13 mouse cellular contexts compared by ENCODE assay signal in genomic region chr2:65563898-65564297, GRCm38 (mm10). TPM values are rescaled to one million over a fixed set of nuclear protein-coding genes. Genes with fewer than 3 reads are reported as not detected.
DNase-seq lines count a peak whose midpoint lies in the region; ATAC-seq and TF ChIP-seq lines count a peak whose summit lies in the region.
"Had no signal": no experiment of that assay in that cellular context is flagged by ENCODE, and none has a peak within 500 bp of the region (broad histone marks: within the 10 kb centered on the region; RNA-seq: fewer than 3 reads in every experiment).

No protein-coding gene starts in this region.

- peak overlapping the region; percentile 57 for H3K4me2 ChIP-seq in forebrain, postnatal 0 days (ENCODE audit: low read depth)
- peak overlapping the region; percentile 68 for H3K4me2 ChIP-seq in midbrain, embryonic 14.5 days (ENCODE audit: low read length)
- H3K4me2 ChIP-seq: limb, embryonic 15.5 days; stomach, embryonic 15.5 days had no signal

- no peak overlapping the region for H3K4me3 ChIP-seq in forebrain, postnatal 0 days (ENCODE audit: low read depth, low read length)
- H3K4me3 ChIP-seq in midbrain, embryonic 14.5 days (replicated peaks; ENCODE audit: low read depth, low read length): peak overlapping the region; percentile 54
- H3K4me3 ChIP-seq: limb, embryonic 15.5 days; stomach, embryonic 15.5 days had no signal

- H3K4me1 ChIP-seq in forebrain, postnatal 0 days (ENCODE audit: insufficient read depth): peaks cover 18% of the 10 kb centered on the region; the same call in 1 of the 2 replicates
- peaks cover 26% of the 10 kb centered on the region for H3K4me1 ChIP-seq in midbrain, embryonic 14.5 days (ENCODE audit: control insufficient read depth, insufficient read depth, low read length)
- H3K4me1 ChIP-seq: limb, embryonic 15.5 days; stomach, embryonic 15.5 days had no signal

- intact Hi-C loops in left cerebral cortex, postnatal 14 days (cut with DNase I): no loop called here

- no peak overlapping the region for H3K27ac ChIP-seq in forebrain, postnatal 0 days (ENCODE audit: low read depth, low read length)
- H3K27ac ChIP-seq in midbrain, embryonic 14.5 days (replicated peaks; ENCODE audit: low read depth, low read length): no peak overlapping the region
- H3K27ac ChIP-seq: limb, embryonic 15.5 days; stomach, embryonic 15.5 days had no signal

- H3K9ac ChIP-seq in forebrain, postnatal 0 days: no peak overlapping the region
- no peak overlapping the region; the same call in 1 of the 2 replicates for H3K9ac ChIP-seq in midbrain, embryonic 14.5 days (replicated peaks; ENCODE audit: low read length)
- H3K9ac ChIP-seq: limb, embryonic 15.5 days; stomach, embryonic 15.5 days had no signal

- no peak for TF ChIP-seq CTCF in brain, embryonic 14.5 days (IDR thresholded peaks at IDR 0.05; ENCODE audit: borderline replicate concordance, extremely low read depth, insufficient read depth, insufficient read length)
- TF ChIP-seq CTCF in forebrain, postnatal 0 days (IDR thresholded peaks at IDR 0.05; ENCODE audit: low read depth): no peak

- H3K27me3 ChIP-seq in forebrain, postnatal 0 days (ENCODE audit: insufficient read depth, low read length): no peaks in the 10 kb centered on the region
- no peaks in the 10 kb centered on the region for H3K27me3 ChIP-seq in midbrain, embryonic 14.5 days (ENCODE audit: control insufficient read depth, insufficient read depth, low read length)
- H3K27me3 ChIP-seq: limb, embryonic 15.5 days; stomach, embryonic 15.5 days had no signal

- no peak for ATAC-seq in cerebellum, adult (ENCODE audit: insufficient number of reproducible peaks, low FRiP score, low TSS enrichment)
- ATAC-seq in forebrain, postnatal 0 days: no peak
- ATAC-seq in midbrain, embryonic 14.5 days (ENCODE audit: low FRiP score, low TSS enrichment): no peak
- ATAC-seq: activated CD4-positive, CD25-positive, alpha-beta regulatory T cell, adult 4 months had no signal

- peak; percentile 78 to 84 for DNase-seq in cerebellum, postnatal 10 days
- DNase-seq in brain, embryonic 14.5 days (ENCODE audit: low read depth): peak; percentile 20
- no peak for DNase-seq in forebrain, postnatal 0 days
- peak; percentile 26 for DNase-seq in midbrain, embryonic 14.5 days
- DNase-seq in heart, adult 8-10 months (ENCODE audit: low spot score): no peak
- DNase-seq in left cerebral cortex, postnatal 14 days (ENCODE audit: low spot score in 2 of 2): no peak
- DNase-seq in testis, postnatal 10 days (ENCODE audit: low spot score): no peak
- DNase-seq: kidney, adult 18-20 months; lung, postnatal 10 days had no signal

- WGBS in forebrain, postnatal 0 days: 35% methylated on average over 4 of the region's 4 CpGs
- 11% methylated on average over 4 of the region's 4 CpGs for WGBS in midbrain, embryonic 14.5 days

- H3K9me3 ChIP-seq in forebrain, postnatal 0 days (ENCODE audit: low read length): no peaks in the 10 kb centered on the region
- no peaks in the 10 kb centered on the region for H3K9me3 ChIP-seq in midbrain, embryonic 14.5 days (ENCODE audit: control insufficient read depth, low read length)
- H3K9me3 ChIP-seq: limb, embryonic 15.5 days; stomach, embryonic 15.5 days had no signal

- H3K36me3 ChIP-seq in forebrain, postnatal 0 days (ENCODE audit: insufficient read depth): no peaks in the 10 kb centered on the region
- no peaks in the 10 kb centered on the region for H3K36me3 ChIP-seq in midbrain, embryonic 14.5 days (ENCODE audit: control insufficient read depth, insufficient read depth, low read length)
- H3K36me3 ChIP-seq: limb, embryonic 15.5 days; stomach, embryonic 15.5 days had no signal

- no peak for TF ChIP-seq POLR2A in brain, embryonic 14.5 days (IDR thresholded peaks at IDR 0.05; ENCODE audit: borderline replicate concordance, extremely low read depth, insufficient read depth, insufficient read length, poor library complexity, severe bottlenecking)

RNA-seq across cellular contexts. Expression of gene Scn3a, which starts 3.5 kb away (rescaled TPM):
- 49.2 and 55.8 TPM in 2 replicates for polyA plus RNA-seq in brain, embryonic 14.5 days (2012; rRNA removed)
- 74.5 and 86.2 TPM in 2 replicates for total RNA-seq in forebrain, postnatal 0 days (2014; rRNA removed)
- polyA plus RNA-seq in forebrain, postnatal 0 days (2015; fragmentation: Nextera tagmentation; extraction: Ambion mirVana): 22.0 and 36.0 TPM in 2 replicates
- polyA plus RNA-seq in midbrain, embryonic 14.5 days (2014; fragmentation: Nextera tagmentation; extraction: Ambion mirVana): 60.4 and 87.2 TPM in 2 replicates
- 1 to 10 TPM in 1 of 4 experiments, under 1 TPM in 3; 0.50 to 1.5 (median 0.73) TPM for total RNA-seq in heart, adult 8-10 months (2022)
- total RNA-seq in left cerebral cortex, postnatal 14 days (2021): 10 to 100 TPM; 45.4 to 45.7 TPM

RNA-seq across cellular contexts. Expression of gene Scn2a, which starts 56.7 kb away (rescaled TPM):
- polyA plus RNA-seq in brain, embryonic 14.5 days (2012; rRNA removed): 17.4 and 26.2 TPM in 2 replicates
- total RNA-seq in forebrain, postnatal 0 days (2014; rRNA removed): 91.5 and 101 TPM in 2 replicates
- 32.7 and 50.1 TPM in 2 replicates for polyA plus RNA-seq in forebrain, postnatal 0 days (2015; fragmentation: Nextera tagmentation; extraction: Ambion mirVana)
- polyA plus RNA-seq in midbrain, embryonic 14.5 days (2014; fragmentation: Nextera tagmentation; extraction: Ambion mirVana): 40.6 and 47.4 TPM in 2 replicates
- total RNA-seq in heart, adult 8-10 months (2022): under 1 TPM; 0.33 to 0.60 (median 0.47) TPM
- 100 to 1,000 TPM; 342 to 345 TPM for total RNA-seq in left cerebral cortex, postnatal 14 days (2021)

Comparison
In these comparisons a context has a peak if more than half of its experiments do, and no peak if none do; other contexts are left out.
1. DNase-seq: peak in cerebellum, postnatal 10 days (2 of 2), brain, embryonic 14.5 days (single experiment) and midbrain, embryonic 14.5 days (single experiment); none in forebrain, postnatal 0 days (single experiment), heart, adult 8-10 months (single experiment), left cerebral cortex, postnatal 14 days (0 of 2) and testis, postnatal 10 days (single experiment).
2. RNA of gene Scn3a, which starts 3.5 kb away (total RNA-seq): 74.5 to 86.2 TPM in forebrain, postnatal 0 days and 45.4 to 45.7 TPM in left cerebral cortex, postnatal 14 days; 0.50 to 1.5 TPM in heart, adult 8-10 months; every median in the first group is over 10 times any median in the second.
3. RNA of gene Scn2a, which starts 56.7 kb away (total RNA-seq): 342 to 345 TPM in left cerebral cortex, postnatal 14 days and 91.5 to 101 TPM in forebrain, postnatal 0 days; 0.33 to 0.60 TPM in heart, adult 8-10 months; every median in the first group is over 10 times any median in the second.